Comparison of ENCODE assay signal across 29 mouse cellular contexts in the genomic region with DNA sequence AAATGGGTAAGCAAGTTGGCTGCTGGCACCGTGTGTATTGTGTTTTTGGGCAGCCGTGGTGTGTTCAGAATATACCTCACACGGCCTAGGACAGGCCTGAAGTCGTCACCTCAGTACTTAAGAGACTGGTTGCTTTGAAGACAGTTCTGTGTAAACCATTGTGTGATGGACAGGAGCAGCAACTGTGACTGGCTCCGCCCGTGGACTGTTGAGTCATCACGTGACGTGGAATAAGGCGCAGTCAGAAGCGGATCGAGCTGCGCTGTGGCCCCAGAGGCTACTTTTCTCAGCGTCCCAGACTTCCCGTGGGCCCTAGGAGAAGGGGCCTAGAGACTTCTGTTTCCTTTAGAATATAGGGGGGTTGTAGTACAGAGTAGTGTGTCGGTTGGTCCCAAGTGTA.
DNase-seq lines count a peak whose midpoint lies in the region; ATAC-seq lines count a peak whose summit lies in the region.
"Had no signal": no experiment of that assay in that cellular context is flagged by ENCODE, and none has a peak within 500 bp of the region (broad histone marks: within the 10 kb centered on the region; RNA-seq: fewer than 3 reads in every experiment).

No protein-coding gene starts in this region.

- no peak overlapping the region for H3K4me3 ChIP-seq in kidney, embryonic 14.5 days (ENCODE audit: low read length)
- no peak overlapping the region for H3K4me3 ChIP-seq in liver, embryonic 13.5 days (replicated peaks)
- H3K4me3 ChIP-seq in liver, embryonic 11.5 days (ENCODE audit: low read depth, low read length) = no peak overlapping the region
- H3K4me3 ChIP-seq: embryonic facial prominence, embryonic 10.5 days; embryonic facial prominence, embryonic 13.5 days; erythroblast, embryonic 14.5 days; forebrain, embryonic 12.5 days; forebrain, embryonic 15.5 days; heart, embryonic 12.5 days; heart, embryonic 15.5 days had no signal

- H3K36me3 ChIP-seq in kidney, embryonic 14.5 days (ENCODE audit: control insufficient read depth, insufficient read depth, low read length) = peaks cover 20% of the 10 kb centered on the region; the same call in 1 of the 2 replicates
- H3K36me3 ChIP-seq in liver, embryonic 13.5 days = peaks cover 71% of the 10 kb centered on the region
- 0 out of 2 replicates have a peak, but pooled peaks cover 2% of the 10 kb centered on the region for H3K36me3 ChIP-seq in liver, embryonic 11.5 days (ENCODE audit: control insufficient read depth, insufficient read depth, low read length)
- H3K36me3 ChIP-seq: forebrain, embryonic 15.5 days; heart, embryonic 15.5 days had no signal

- no peak overlapping the region for H3K9ac ChIP-seq in kidney, embryonic 14.5 days (ENCODE audit: low read depth, low read length)
- no peak overlapping the region for H3K9ac ChIP-seq in liver, embryonic 13.5 days
- no peak overlapping the region for H3K9ac ChIP-seq in liver, embryonic 11.5 days (ENCODE audit: low read depth, low read length)
- H3K9ac ChIP-seq: embryonic facial prominence, embryonic 13.5 days; forebrain, embryonic 12.5 days; forebrain, embryonic 15.5 days; heart, embryonic 12.5 days; heart, embryonic 15.5 days; hindbrain, embryonic 14.5 days had no signal

- H3K4me1 ChIP-seq in kidney, embryonic 14.5 days (ENCODE audit: control insufficient read depth, insufficient read depth, low read length) = no peaks in the 10 kb centered on the region; the same call in 1 of the 2 replicates
- no peaks in the 10 kb centered on the region for H3K4me1 ChIP-seq in liver, embryonic 13.5 days (replicated peaks)
- H3K4me1 ChIP-seq in liver, embryonic 11.5 days (replicated peaks; ENCODE audit: control insufficient read depth, insufficient read depth, low read length) = no peaks in the 10 kb centered on the region
- H3K4me1 ChIP-seq: heart, embryonic 15.5 days had no signal

- H3K27ac ChIP-seq in kidney, embryonic 14.5 days (ENCODE audit: low read depth, low read length) = no peak overlapping the region
- H3K27ac ChIP-seq in liver, embryonic 13.5 days = 0 out of 2 replicates have a peak overlapping the region, but pooled peaks have one; percentile 13
- H3K27ac ChIP-seq in liver, embryonic 11.5 days (ENCODE audit: low read depth, low read length) = no peak overlapping the region
- H3K27ac ChIP-seq: embryonic facial prominence, embryonic 10.5 days; embryonic facial prominence, embryonic 13.5 days; forebrain, embryonic 12.5 days; forebrain, embryonic 15.5 days; heart, embryonic 15.5 days; hindbrain, embryonic 14.5 days had no signal

- H3K27me3 ChIP-seq in kidney, embryonic 14.5 days (ENCODE audit: control insufficient read depth, insufficient read depth, low read length) = no peaks in the 10 kb centered on the region
- H3K27me3 ChIP-seq in liver, embryonic 13.5 days = no peaks in the 10 kb centered on the region
- H3K27me3 ChIP-seq in liver, embryonic 11.5 days (replicated peaks; ENCODE audit: control insufficient read depth, insufficient read depth, low read length) = no peaks in the 10 kb centered on the region
- H3K27me3 ChIP-seq: embryonic facial prominence, embryonic 13.5 days; forebrain, embryonic 15.5 days; heart, embryonic 12.5 days; heart, embryonic 15.5 days; Patski had no signal

- H3K9me3 ChIP-seq in kidney, embryonic 14.5 days (ENCODE audit: control insufficient read depth, low read length) = no peaks in the 10 kb centered on the region
- no peaks in the 10 kb centered on the region for H3K9me3 ChIP-seq in liver, embryonic 13.5 days (replicated peaks)
- no peaks in the 10 kb centered on the region for H3K9me3 ChIP-seq in liver, embryonic 11.5 days (ENCODE audit: control insufficient read depth, low read length)
- H3K9me3 ChIP-seq: embryonic facial prominence, embryonic 10.5 days; embryonic facial prominence, embryonic 13.5 days; forebrain, embryonic 12.5 days; forebrain, embryonic 15.5 days; G1E; heart, embryonic 12.5 days; heart, embryonic 15.5 days had no signal

- DNase-seq in kidney, adult 11 months = peak; percentile 12
- DNase-seq in kidney, postnatal 4 days = no peak
- DNase-seq in kidney, adult 8-10 months = peak; percentile 7 to 50
- DNase-seq in liver, embryonic 13.5 days = no peak
- DNase-seq in liver, embryonic 11.5 days (ENCODE audit: low spot score) = no peak
- no peak for DNase-seq in lung, postnatal 14 days
- DNase-seq: adrenal gland, adult 8-10 months; adrenal gland, postnatal 25 days; cerebellum, adult 11-12 months; cerebellum, adult 8-10 months; cerebellum, postnatal 10 days; cerebellum, postnatal 36 days; embryo, embryonic 11 days; gastrocnemius, postnatal 25 days; heart, adult 18-20 months; heart, postnatal 10 days; heart, postnatal 36 days had no signal

- no peak for ATAC-seq in kidney, embryonic 14.5 days (ENCODE audit: low FRiP score, low TSS enrichment)
- ATAC-seq in liver, embryonic 13.5 days (ENCODE audit: low read depth) = no peak
- ATAC-seq in liver, embryonic 11.5 days (replicated peaks; ENCODE audit: low FRiP score) = no peak
- ATAC-seq: activated CD4-positive, CD25-positive, alpha-beta regulatory T cell, adult 4 months; forebrain, embryonic 15.5 days; Patski had no signal

- no peak overlapping the region for H3K4me2 ChIP-seq in kidney, embryonic 14.5 days (replicated peaks; ENCODE audit: low read depth, low read length)
- no peak overlapping the region for H3K4me2 ChIP-seq in liver, embryonic 13.5 days
- no peak overlapping the region for H3K4me2 ChIP-seq in liver, embryonic 11.5 days
- H3K4me2 ChIP-seq: embryonic facial prominence, embryonic 13.5 days; forebrain, embryonic 12.5 days; forebrain, embryonic 15.5 days; heart, embryonic 12.5 days; heart, embryonic 15.5 days; hindbrain, embryonic 14.5 days had no signal

- WGBS in kidney, embryonic 14.5 days = 89% methylated on average over 15 of the region's 15 CpGs
- 86% methylated on average over 15 of the region's 15 CpGs for WGBS in liver, embryonic 13.5 days (ENCODE audit: insufficient replicate concordance)
- WGBS in liver, embryonic 11.5 days = 90% methylated on average over 15 of the region's 15 CpGs

Comparison
In these comparisons a context has a peak if more than half of its experiments do, and no peak if none do; other contexts are left out.
1. DNase-seq: peak in kidney, adult 11 months (single experiment) and kidney, adult 8-10 months (2 of 2); none in kidney, postnatal 4 days (0 of 2), liver, embryonic 13.5 days (single experiment), liver, embryonic 11.5 days (single experiment) and lung, postnatal 14 days (single experiment).